Mouse (Mus musculus) embryonic stem cell, embryonic (primary cell): ENCODE data around the gene Copz1.

ENCODE experiments used
- CTCF ChIA-PET, 4 experiments: fragments of 300-600 bp in 2 of 4; fragments of 350-600 bp in 2 of 4; sonication (Branson Sonifier 250); formaldehyde crosslinking; loops; one replicate each; lab custom pipeline; 2022; ENCODE audit warnings: inconsistent platforms in 2 of 4; lab: Charles Lee
- POLR2A ChIA-PET, 4 experiments: fragments of 300-600 bp in 2 of 4; fragments of 350-600 bp in 2 of 4; sonication (Branson Sonifier 250); formaldehyde crosslinking; loops; one replicate each; lab custom pipeline; 2022; ENCODE audit warnings: antibody characterized with exemption in 4 of 4, inconsistent platforms in 1 of 4; lab: Charles Lee

Copz1 gene

DNA sequence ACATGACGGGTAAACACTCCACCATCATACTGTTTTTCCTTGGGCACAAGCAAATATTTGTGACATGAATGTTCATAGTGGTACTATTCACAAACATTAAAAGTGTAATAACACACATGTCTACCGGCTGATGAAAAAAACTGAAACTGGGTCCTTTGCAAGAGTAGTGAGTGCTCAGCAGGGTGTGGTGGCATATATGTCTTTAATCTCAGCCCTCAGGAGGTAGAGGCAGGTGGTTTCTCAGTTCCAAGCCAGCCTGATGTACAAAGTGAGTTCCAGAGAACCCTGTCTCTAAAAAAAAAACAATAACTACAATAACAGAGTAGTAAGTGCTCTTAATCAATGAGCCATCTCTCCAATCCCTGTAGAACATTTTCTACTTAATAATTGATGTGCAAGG lies 7.7 kb upstream of the Copz1 start:
- POLR2A ChIA-PET: interaction anchor here in 1 of 4 experiments (1.0 kb wide), 1 partner anchor 16 kb away, joined by 3 read pairs; no protein-coding TSS in a partner anchor
- CTCF ChIA-PET: no interaction called here

DNA sequence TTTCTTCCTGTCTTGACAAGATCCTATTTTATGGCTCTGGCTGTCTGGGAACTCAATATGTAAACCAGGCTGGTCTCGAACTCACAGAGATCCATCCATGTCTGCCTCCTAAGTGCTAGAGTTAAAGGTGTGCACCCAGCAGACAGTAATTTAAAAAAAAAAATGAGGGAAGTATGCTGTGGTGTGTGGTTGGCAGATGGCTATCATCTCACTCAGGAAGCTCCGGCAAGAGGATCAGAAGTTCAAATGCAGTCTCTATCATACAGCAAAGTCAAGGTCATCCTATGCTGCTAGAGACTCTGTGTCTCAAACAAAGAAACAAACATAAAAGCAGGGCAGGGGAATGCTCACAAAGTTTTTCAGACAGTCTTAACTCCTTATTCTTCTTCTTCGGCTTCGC lies 3.6 kb upstream of the Copz1 start:
- POLR2A ChIA-PET: interaction anchor here in 2 of 4 experiments (0.6 to 9.6 kb wide), 4 partner anchors 16 to 753 kb away, joined by 3 to 243 read pairs (median 69); no protein-coding TSS in a partner anchor
- CTCF ChIA-PET: interaction anchor here in 2 of 4 experiments (0.6 to 1.8 kb wide), 4 partner anchors 15 to 83 kb away, joined by 3 to 5 read pairs (median 4); no protein-coding TSS in a partner anchor

DNA sequence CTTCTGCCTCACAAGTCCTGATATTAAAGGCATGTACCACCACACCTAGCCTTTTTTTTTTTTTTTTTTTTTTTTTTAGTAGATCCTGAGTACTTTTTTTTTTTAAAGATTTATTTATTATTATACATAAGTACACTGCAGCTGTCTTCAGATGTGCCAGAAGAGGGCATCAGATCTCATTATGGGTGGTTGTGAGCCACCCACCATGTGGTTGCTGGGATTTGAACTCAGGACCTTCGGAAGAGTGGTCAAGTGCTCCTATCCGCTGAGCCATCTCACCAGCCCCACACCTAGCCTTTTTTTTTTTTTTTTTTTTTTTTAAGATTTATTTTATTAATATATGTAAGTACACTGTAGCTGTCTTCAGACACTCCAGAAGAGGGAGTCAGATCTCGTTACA lies 3.4 kb downstream of the Copz1 start:
- POLR2A ChIA-PET: interaction anchor here in 3 of 4 experiments (0.6 to 3.8 kb wide), 3 partner anchors 28 to 44 kb away, joined by 5 to 27 read pairs (median 6); no protein-coding TSS in a partner anchor
- CTCF ChIA-PET: interaction anchor here (0.6 to 1.3 kb wide), 9 partner anchors 9 to 512 kb away, joined by 3 to 17 read pairs (median 3); no protein-coding TSS in a partner anchor

DNA sequence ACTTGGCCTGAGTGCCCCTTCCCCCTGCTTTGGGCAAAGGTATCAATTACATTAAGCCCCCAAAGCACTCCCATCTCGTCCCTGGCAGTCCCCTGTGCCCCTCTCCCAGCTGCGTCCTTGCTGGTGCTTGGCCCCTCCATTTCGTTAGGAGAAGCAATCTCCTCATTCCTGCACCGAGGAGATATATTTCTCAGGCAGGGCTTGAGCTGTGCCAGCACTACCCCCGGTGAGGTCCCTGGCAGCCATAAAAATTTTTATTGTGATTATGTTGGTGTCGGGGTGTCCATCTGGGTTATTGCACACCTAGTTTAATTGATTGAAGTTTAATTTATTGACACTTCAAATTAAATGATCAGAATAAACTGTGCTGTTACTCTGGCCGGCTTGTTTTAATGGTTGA lies 5.4 kb downstream of the Copz1 start:
- POLR2A ChIA-PET: interaction anchor here in 3 of 4 experiments (0.5 to 14.6 kb wide), 11 partner anchors 25 to 246 kb away, joined by 3 to 211 read pairs (median 4); partner anchors contain the start of genes Cbx5 (in 2 of the 3), Gpr84 (in 1 of the 3) and Hnrnpa1 (in 1 of the 3)

DNA sequence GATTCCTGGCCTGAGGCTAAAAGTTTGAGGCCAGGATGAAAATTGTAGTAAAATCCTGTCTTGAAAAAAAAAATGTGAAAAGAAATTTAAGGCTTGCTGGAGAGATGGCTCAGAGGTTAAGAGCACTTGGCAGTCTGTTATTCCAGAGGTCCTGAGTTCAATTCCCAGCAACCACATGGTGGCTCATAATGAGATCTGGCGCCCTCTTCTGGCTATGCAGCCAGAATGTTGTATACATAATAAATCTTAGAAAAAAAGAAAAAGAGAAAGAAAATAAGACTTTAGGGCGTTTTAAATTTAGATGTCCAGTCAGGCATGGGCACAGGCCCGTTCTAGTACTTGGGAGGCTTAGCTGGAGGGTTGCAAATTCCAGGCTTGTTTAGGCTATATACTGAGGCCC lies 7.2 kb downstream of the Copz1 start:
- CTCF ChIA-PET: interaction anchor here (0.7 to 8.3 kb wide), 21 partner anchors 7 to 102 kb away, joined by 3 to 126 read pairs (median 5); partner anchors contain the start of genes Copz1 (in 1 of the 4) and Gpr84 (in 1 of the 4)
- POLR2A ChIA-PET: interaction anchor here in 2 of 4 experiments (0.5 to 14.6 kb wide), 11 partner anchors 7 to 359 kb away, joined by 3 to 211 read pairs (median 5); partner anchors contain the start of genes Cbx5 (in 2 of the 2), Copz1 (in 1 of the 2), Gpr84 (in 1 of the 2) and Hnrnpa1 (in 1 of the 2)

More for the DNA sequence above, 5.4 kb downstream of the Copz1 start:
- CTCF ChIA-PET: interaction anchor here in 1 of 4 experiments (0.7 to 2.1 kb wide), 4 partner anchors 15 to 92 kb away, joined by 3 to 7 read pairs (median 4); no protein-coding TSS in a partner anchor

DNA sequence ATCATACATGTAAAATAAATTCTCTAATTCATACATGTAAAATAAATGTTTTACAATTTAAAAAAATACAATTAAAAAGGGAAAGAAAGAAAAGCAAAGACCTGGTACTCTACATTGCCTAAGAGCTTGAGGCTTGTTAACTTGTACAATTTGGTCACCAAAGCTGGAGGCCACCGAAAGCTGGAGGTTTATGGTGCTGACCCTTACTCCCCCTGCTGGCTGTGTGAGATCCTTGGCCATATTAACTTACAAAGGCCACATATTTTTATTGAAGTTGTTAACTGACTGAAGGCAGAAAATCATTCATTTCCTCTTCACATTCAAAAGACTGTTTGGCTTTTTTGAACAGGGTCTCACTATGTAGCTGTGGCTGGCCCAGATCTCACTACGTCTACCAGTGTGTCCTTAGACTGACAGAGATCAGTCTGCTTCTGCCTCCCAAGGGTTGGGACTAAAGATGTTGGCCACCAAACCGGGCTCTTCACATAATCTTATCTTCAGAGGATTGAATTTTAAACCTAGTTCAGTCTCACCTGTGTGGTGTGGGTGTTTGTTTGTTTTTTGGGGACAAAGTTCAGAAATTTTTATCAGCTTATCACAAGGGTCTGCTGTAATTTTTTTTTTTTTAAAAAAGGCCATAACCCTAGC lies 8.4 kb downstream of the Copz1 start:
- POLR2A ChIA-PET: interaction anchor here (0.6 to 14.6 kb wide), 16 partner anchors 8 to 120 kb away, joined by 3 to 211 read pairs (median 6); partner anchors contain the start of genes Copz1 (in 2 of the 4), Cbx5 (in 1 of the 4), Gpr84 (in 1 of the 4) and Hnrnpa1 (in 1 of the 4)
- CTCF ChIA-PET: interaction anchor here (0.6 to 8.3 kb wide), 58 partner anchors 8 to 534 kb away, joined by 3 to 126 read pairs (median 4); partner anchors contain the start of genes Copz1 (in 4 of the 4), Gpr84 (in 2 of the 4) and Zfp385a (in 1 of the 4)

DNA sequence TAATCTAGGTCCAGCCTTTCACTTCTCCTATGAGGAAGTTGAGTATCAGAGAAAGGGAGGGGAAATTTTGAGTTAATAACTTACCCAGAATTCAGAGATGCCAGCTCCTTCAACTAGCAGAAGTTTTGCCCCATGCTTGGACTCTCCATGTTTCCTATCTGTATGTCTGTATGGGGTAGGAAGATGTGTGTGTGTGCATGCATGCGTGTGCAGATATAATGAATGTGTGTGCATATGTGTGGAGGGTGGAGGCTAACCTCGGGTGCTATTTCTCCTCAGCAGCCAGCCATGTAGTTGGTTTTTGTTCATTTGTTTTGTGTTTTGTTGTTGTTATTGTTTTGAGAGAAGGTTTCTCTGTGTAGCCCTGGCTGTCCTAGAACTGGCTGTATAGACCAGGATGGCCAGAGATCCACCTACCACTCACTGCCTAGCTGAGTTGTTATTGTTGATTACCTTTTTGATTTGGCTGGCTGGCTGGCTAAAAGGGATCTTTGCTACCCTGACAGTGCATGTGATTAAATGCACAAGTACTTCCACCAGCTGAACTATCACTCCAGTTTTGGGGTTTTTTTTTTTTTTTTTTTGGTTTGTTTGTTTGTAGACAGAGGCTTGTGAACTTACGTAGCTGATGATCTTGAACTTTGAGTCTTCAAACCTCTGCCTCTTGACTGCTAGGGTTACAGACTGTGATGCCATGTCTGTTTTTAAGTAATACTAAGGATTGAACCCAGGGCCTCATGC lies 9.1 kb downstream of the Copz1 start:
- ChIA-PET POLR2A (interaction anchor here (0.6 to 14.6 kb wide), 16 partner anchors 8 to 501 kb away, joined by 3 to 211 read pairs (median 6); partner anchors contain the start of genes Copz1 (in 2 of the 4), Cbx5 (in 1 of the 4), Gpr84 (in 1 of the 4) and Hnrnpa1 (in 1 of the 4)), CTCF (interaction anchor here (0.6 to 8.3 kb wide), 52 partner anchors 9 to 505 kb away, joined by 3 to 126 read pairs (median 5); partner anchors contain the start of genes Copz1 (in 4 of the 4), Gpr84 (in 1 of the 4), Nfe2 (in 1 of the 4) and Zfp385a (in 1 of the 4))

DNA sequence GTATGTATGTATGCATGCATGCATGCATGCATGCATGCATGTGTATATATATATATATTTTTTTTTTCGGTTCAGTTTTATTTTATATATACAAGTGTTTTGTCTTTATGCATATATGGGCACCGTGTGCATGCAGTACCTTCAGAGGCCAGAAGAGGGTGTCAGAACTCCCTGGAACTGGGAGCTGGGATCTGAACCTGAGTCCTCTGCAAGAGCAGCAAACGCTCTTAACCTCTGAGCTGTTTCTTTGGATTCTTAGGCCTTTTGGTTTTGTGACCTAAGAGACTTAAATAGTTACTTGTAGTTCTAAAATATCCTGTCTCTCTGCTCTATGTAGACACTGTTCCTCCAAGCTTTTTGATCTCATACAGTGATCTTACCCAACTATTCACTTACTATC lies 11.6 kb downstream of the Copz1 start:
- ChIA-PET POLR2A (interaction anchor here (0.6 to 14.6 kb wide), 33 partner anchors 9 to 97 kb away, joined by 3 to 211 read pairs (median 4); partner anchors contain the start of genes Cbx5 (in 3 of the 4), Copz1 (in 3 of the 4), Gpr84 (in 2 of the 4) and Hnrnpa1 (in 2 of the 4)), CTCF (interaction anchor here (0.5 to 8.3 kb wide), 77 partner anchors 8 to 1922 kb away, joined by 3 to 126 read pairs (median 6); partner anchors contain the start of genes Copz1 (in 4 of the 4), Gpr84 (in 2 of the 4) and Cbx5 (in 1 of the 4))

DNA sequence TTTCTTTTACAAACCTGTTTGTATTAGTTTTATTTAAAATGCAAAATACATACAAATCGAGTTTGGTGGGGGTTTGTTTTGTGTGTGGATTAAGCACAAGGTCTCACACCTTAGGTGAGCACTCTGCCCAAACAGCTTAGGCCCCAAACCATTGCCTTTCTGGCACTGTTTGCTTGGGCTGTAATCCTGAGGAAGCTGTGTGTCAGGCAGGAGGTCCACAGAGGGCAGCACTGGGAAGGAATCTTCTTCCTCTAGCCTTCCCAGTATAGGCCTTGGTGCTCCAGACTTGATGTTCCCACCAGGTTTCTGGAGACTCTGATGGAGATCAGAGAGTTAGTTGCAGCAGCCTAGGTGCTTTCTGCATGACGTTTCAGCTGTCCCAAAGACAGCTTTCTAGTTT lies 12.1 kb downstream of the Copz1 start:
- CTCF ChIA-PET: interaction anchor here (0.5 to 8.3 kb wide), 77 partner anchors 8 to 1922 kb away, joined by 3 to 126 read pairs (median 6); partner anchors contain the start of genes Copz1 (in 4 of the 4), Gpr84 (in 2 of the 4) and Cbx5 (in 1 of the 4)
- POLR2A ChIA-PET: interaction anchor here in 3 of 4 experiments (0.6 to 14.6 kb wide), 30 partner anchors 8 to 97 kb away, joined by 3 to 211 read pairs (median 4); partner anchors contain the start of genes Cbx5 (in 3 of the 3), Copz1 (in 2 of the 3), Hnrnpa1 (in 2 of the 3) and Gpr84 (in 1 of the 3)

DNA sequence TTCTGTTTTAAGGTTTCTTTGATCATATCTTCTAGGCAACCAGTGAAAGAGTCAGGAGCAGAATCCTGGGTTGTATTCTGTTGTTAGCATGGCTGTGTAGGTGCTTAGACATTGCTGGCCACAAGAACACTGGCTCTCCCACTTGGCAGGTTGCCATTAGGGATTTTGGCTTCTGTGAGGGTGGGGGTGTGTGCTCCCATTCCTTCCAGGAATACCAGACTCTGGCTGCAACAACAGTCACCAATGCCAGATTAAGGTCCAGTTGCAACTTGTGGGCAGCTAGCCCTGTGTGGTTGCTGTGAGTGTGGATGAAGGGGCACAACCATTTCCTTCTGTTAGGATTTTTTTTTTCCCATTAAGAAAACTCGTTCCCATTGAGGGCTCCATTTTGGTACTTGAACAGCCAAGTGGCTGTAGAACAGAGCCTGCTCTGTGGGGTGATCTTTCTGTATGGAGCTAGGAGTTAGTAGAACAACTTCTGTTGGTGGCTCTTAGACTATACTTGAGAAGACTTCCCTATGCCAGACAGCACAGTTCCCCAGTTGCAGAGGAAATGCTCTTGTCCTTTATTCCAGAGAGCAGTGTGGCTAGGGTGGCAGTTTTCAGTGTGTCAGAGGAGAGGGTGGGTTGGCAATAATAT lies 13.4 kb downstream of the Copz1 start:
- CTCF ChIA-PET: interaction anchor here in 3 of 4 experiments (1.7 to 8.3 kb wide), 9 partner anchors 9 to 95 kb away, joined by 5 to 126 read pairs (median 17); partner anchors contain the start of genes Copz1 (in 2 of the 3) and Gpr84 (in 2 of the 3)
- POLR2A ChIA-PET: interaction anchor here in 2 of 4 experiments (0.8 to 14.6 kb wide), 12 partner anchors 13 to 51 kb away, joined by 3 to 211 read pairs (median 8); partner anchors contain the start of genes Copz1 (in 2 of the 2), Cbx5 (in 1 of the 2), Gpr84 (in 1 of the 2) and Hnrnpa1 (in 1 of the 2)

DNA sequence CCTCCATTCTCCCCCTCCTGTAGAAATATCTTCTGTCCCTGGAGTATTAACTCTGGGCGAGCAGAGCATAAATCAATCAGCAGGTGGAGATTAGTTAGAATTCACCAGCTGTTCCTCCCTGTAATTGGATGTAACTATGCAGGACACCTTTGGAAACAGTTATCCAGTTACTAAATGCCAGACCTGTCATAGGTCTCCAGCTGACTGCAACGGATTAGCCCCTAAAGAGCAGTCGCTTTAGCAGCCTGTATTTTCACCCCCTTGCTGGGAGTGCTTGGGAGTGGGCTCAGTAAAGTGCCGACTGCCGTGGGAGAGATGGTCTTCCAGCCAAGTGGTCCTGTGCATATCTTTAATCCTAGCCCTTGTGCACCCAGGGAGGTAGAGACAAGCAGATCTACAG lies 17.1 kb downstream of the Copz1 start:
- ChIA-PET POLR2A (interaction anchor here in 1 of 4 experiments (0.6 to 14.6 kb wide), 4 partner anchors 13 to 48 kb away, joined by 3 to 211 read pairs (median 39); partner anchors contain the start of genes Copz1 and Gpr84), CTCF (interaction anchor here in 3 of 4 experiments (0.5 to 1.8 kb wide), 6 partner anchors 9 to 39 kb away, joined by 3 to 6 read pairs (median 4); no protein-coding TSS in a partner anchor)

DNA sequence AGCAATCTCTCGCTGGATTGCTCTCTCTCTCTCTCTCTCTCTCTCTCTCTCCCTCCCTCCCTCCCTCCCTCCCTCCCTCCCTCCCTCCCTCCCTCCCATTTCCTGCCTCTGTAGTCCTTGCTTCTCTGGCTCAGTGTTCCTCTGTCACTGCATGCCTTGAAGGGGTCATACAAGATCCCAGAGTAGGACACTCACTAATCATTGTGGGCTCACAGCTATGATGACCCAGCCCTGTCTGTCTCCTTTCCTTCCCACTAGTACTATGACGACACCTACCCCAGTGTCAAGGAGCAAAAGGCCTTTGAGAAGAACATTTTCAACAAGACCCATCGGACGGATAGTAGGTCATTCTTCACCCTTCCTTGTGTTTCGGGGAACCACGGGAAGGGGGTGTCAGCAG lies 17.9 kb downstream of the Copz1 start:
- ChIA-PET CTCF (interaction anchor here in 3 of 4 experiments (0.5 to 1.8 kb wide), 5 partner anchors 25 to 76 kb away, joined by 3 to 5 read pairs (median 4); no protein-coding TSS in a partner anchor), POLR2A (interaction anchor here in 2 of 4 experiments (1.0 to 14.6 kb wide), 5 partner anchors 7 to 51 kb away, joined by 3 to 211 read pairs (median 8); partner anchors contain the start of genes Cbx5 (in 1 of the 2), Copz1 (in 1 of the 2) and Gpr84 (in 1 of the 2))

DNA sequence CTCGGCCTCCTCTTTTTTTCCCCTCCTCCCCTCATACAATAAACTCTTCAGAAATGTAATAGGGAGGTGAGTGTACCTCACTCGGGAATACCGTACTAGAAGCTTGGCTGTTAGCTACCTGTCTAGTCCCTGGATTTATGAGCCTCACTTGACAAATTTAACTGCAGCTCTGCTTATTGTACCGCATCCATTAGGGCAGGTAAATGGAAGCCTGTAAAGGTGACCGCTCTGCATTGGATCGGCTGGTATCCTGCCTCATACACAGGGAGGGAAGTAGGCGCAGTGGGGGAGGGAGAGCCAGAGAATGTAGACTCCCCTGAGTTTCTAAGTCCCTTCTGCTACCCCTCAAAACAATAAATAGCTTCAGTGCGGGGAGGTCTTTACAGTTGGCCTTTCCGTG lies 18.3 kb downstream of the Copz1 start:
- POLR2A ChIA-PET: interaction anchor here in 2 of 4 experiments (0.6 to 14.6 kb wide), 6 partner anchors 8 to 52 kb away, joined by 3 to 211 read pairs (median 6); partner anchors contain the start of genes Cbx5 (in 1 of the 2), Copz1 (in 1 of the 2) and Gpr84 (in 1 of the 2)
- CTCF ChIA-PET: interaction anchor here in 2 of 4 experiments (0.6 to 1.8 kb wide), 4 partner anchors 15 to 36 kb away, joined by 3 to 5 read pairs (median 4); no protein-coding TSS in a partner anchor

DNA sequence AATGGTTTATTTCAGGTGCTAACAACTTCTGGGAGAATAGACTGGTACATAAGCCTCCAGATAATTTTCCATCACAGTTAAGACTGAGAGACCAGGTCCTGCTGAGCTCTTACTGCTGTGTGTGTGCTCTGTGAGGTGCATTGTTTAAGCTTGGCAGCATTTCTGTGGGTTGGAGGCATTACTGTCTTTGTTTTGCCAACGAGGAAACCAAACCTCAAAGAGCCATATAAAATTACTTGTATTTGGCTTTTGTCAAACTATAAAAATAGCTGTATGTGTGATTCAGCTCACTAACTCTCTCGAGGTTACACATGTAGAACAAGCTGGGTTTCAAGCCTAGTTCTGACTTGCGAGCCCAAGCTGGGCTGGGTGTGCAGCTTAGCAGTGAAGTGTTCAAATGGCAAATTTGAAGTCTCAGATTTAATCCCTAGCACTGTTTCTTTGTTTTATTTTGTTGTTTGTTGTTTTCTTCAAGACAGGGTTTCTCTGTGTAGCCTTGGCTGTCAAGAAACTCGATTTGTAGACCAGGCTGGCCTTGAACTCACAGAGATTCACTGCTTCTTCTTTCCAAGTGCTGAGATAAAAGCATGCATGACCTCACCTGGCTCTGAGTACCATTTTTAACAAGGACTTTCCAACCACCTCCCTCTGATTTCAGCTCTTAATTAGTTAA lies 20.3 kb downstream of the Copz1 start:
- POLR2A ChIA-PET: interaction anchor here in 3 of 4 experiments (0.7 to 2.0 kb wide), 19 partner anchors 8 to 216 kb away, joined by 3 to 16 read pairs (median 4); partner anchors contain the start of genes Copz1 (in 2 of the 3), Cbx5 (in 1 of the 3) and Hnrnpa1 (in 1 of the 3)
- CTCF ChIA-PET: interaction anchor here (0.5 to 4.9 kb wide), 44 partner anchors 8 to 1956 kb away, joined by 3 to 31 read pairs (median 4); partner anchors contain the start of genes Copz1 (in 1 of the 4) and Zfp385a (in 1 of the 4)

DNA sequence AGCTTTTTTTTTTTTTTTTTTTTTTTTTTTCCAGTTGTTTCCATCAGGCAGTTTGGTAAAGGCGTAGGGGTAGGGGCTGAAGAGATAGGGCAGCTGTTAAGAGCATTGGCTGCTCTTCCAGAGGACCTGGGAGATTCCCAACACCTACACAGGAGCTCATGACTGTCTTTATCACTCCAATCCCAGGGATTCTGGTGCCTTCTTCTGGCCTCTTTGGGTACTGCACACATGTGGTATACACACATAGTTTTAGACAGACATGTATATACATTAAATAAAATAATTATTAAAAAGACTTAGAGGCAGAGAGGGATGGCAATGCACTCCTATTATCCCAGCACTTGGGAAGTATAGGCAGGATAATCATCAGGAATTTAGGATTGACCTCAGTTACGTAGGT lies 20.9 kb downstream of the Copz1 start:
- ChIA-PET POLR2A (interaction anchor here in 3 of 4 experiments (0.7 to 2.0 kb wide), 16 partner anchors 9 to 216 kb away, joined by 3 to 16 read pairs (median 5); partner anchors contain the start of genes Copz1 (in 2 of the 3), Cbx5 (in 1 of the 3) and Hnrnpa1 (in 1 of the 3)), CTCF (interaction anchor here (0.6 to 4.9 kb wide), 41 partner anchors 9 to 1957 kb away, joined by 3 to 31 read pairs (median 4); partner anchors contain the start of genes Copz1 (in 1 of the 4) and Zfp385a (in 1 of the 4))
